12 mouse cellular contexts compared by ENCODE assay signal in genomic region chr11:61477566-61478508, GRCm38 (mm10). TPM values are rescaled to one million over a fixed set of nuclear protein-coding genes. Genes with fewer than 3 reads are reported as not detected.
DNase-seq lines count a peak whose midpoint lies in the region; ATAC-seq and TF ChIP-seq lines count a peak whose summit lies in the region.
"Had no signal": no experiment of that assay in that cellular context is flagged by ENCODE, and none has a peak within 500 bp of the region (broad histone marks: within the 10 kb centered on the region; RNA-seq: fewer than 3 reads in every experiment).

No protein-coding gene starts in this region.

- ATAC-seq in hindbrain, embryonic 13.5 days (ENCODE audit: low FRiP score), result no peak
- ATAC-seq in midbrain, embryonic 16.5 days, result no peak

- no peak overlapping the region for H3K9ac ChIP-seq in hindbrain, embryonic 13.5 days
- H3K9ac ChIP-seq in midbrain, embryonic 16.5 days (ENCODE audit: low read depth, low read length), result peak overlapping the region; percentile 11; the same call in 1 of the 2 replicates

- H3K36me3 ChIP-seq in kidney, adult 2 months (ENCODE audit: control insufficient read depth, insufficient read depth, low read length), result no peaks in the 10 kb centered on the region
- H3K36me3 ChIP-seq in embryonic facial prominence, embryonic 10.5 days (replicated peaks), result no peaks in the 10 kb centered on the region
- H3K36me3 ChIP-seq in hindbrain, embryonic 13.5 days, result no peaks in the 10 kb centered on the region
- no peaks in the 10 kb centered on the region for H3K36me3 ChIP-seq in midbrain, embryonic 16.5 days (ENCODE audit: control insufficient read depth, insufficient read depth, low read length)

- no peaks in the 10 kb centered on the region for H3K4me1 ChIP-seq in kidney, adult 2 months (ENCODE audit: control insufficient read depth, insufficient read depth, low read length)
- peaks cover 47% of the 10 kb centered on the region for H3K4me1 ChIP-seq in embryonic facial prominence, embryonic 10.5 days
- H3K4me1 ChIP-seq in hindbrain, embryonic 13.5 days (replicated peaks), result peaks cover 17% of the 10 kb centered on the region
- peaks cover 8% of the 10 kb centered on the region; the same call in 1 of the 2 replicates for H3K4me1 ChIP-seq in midbrain, embryonic 16.5 days (ENCODE audit: control insufficient read depth, insufficient read depth, low read length)

- DNase-seq in kidney, adult 2 months, result peak; percentile 10
- no peak for DNase-seq in kidney, postnatal 4 days
- no peak for DNase-seq in embryonic facial prominence, embryonic 10.5 days (ENCODE audit: low spot score)
- DNase-seq in thymus, postnatal 25 days, result no peak
- DNase-seq in frontal cortex, postnatal 36 days (ENCODE audit: low spot score in 2 of 2), result no peak
- no peak for DNase-seq in frontal cortex, postnatal 10 days (ENCODE audit: low spot score in 2 of 2)
- DNase-seq: adrenal gland, adult 8-10 months; layer of hippocampus, postnatal 36 days had no signal

- no peak for TF ChIP-seq POLR2A in kidney, adult 2 months (IDR thresholded peaks at IDR 0.05; ENCODE audit: low read depth, low read length)

- H3K27ac ChIP-seq in kidney, adult 2 months (ENCODE audit: insufficient read depth, low read depth, low read length), result no peak overlapping the region
- peak overlapping the region; percentile 69 for H3K27ac ChIP-seq in embryonic facial prominence, embryonic 10.5 days (replicated peaks)
- H3K27ac ChIP-seq in hindbrain, embryonic 13.5 days, result 0 out of 2 replicates have a peak overlapping the region, but pooled peaks have one; percentile 18
- H3K27ac ChIP-seq in midbrain, embryonic 16.5 days (ENCODE audit: low read length), result no peak overlapping the region
- H3K27ac ChIP-seq: macrophage had no signal

- H3K9me3 ChIP-seq in embryonic facial prominence, embryonic 10.5 days, result no peaks in the 10 kb centered on the region
- no peaks in the 10 kb centered on the region for H3K9me3 ChIP-seq in hindbrain, embryonic 13.5 days
- no peaks in the 10 kb centered on the region for H3K9me3 ChIP-seq in midbrain, embryonic 16.5 days (replicated peaks; ENCODE audit: control insufficient read depth, low read length, poor library complexity, severe bottlenecking)

- TF ChIP-seq CTCF in kidney, adult 2 months (conservative IDR thresholded peaks at IDR 0.05; ENCODE audit: insufficient read depth, insufficient read length, low read depth, low read length), result no peak

- 0 out of 2 replicates have a peak overlapping the region, but pooled peaks have one; percentile 9 for H3K4me3 ChIP-seq in kidney, adult 2 months (ENCODE audit: insufficient read depth, low read depth, low read length)
- peak overlapping the region; percentile 23; the same call in 1 of the 2 replicates for H3K4me3 ChIP-seq in embryonic facial prominence, embryonic 10.5 days
- H3K4me3 ChIP-seq in hindbrain, embryonic 13.5 days, result no peak overlapping the region; the same call in 1 of the 2 replicates
- peak overlapping the region; percentile 9 for H3K4me3 ChIP-seq in midbrain, embryonic 16.5 days (ENCODE audit: low read depth, low read length)

- WGBS in kidney, adult 2 months, result 41% methylated on average over 17 of the region's 17 CpGs
- 65% methylated on average over 17 of the region's 17 CpGs for WGBS in embryonic facial prominence, embryonic 10.5 days
- WGBS in hindbrain, embryonic 13.5 days, result 52% methylated on average over 17 of the region's 17 CpGs
- WGBS in midbrain, embryonic 16.5 days, result 40% methylated on average over 17 of the region's 17 CpGs

- peak overlapping the region; percentile 42; the same call in 1 of the 2 replicates for H3K4me2 ChIP-seq in hindbrain, embryonic 13.5 days
- H3K4me2 ChIP-seq in midbrain, embryonic 16.5 days (ENCODE audit: low read length), result peak overlapping the region; percentile 43

- no peaks in the 10 kb centered on the region; the same call in 1 of the 2 replicates for H3K27me3 ChIP-seq in kidney, adult 2 months (replicated peaks; ENCODE audit: control insufficient read depth, insufficient read depth, low read length)
- H3K27me3 ChIP-seq in embryonic facial prominence, embryonic 10.5 days (replicated peaks; ENCODE audit: low read depth, poor library complexity, severe bottlenecking), result no peaks in the 10 kb centered on the region
- no peaks in the 10 kb centered on the region for H3K27me3 ChIP-seq in hindbrain, embryonic 13.5 days
- no peaks in the 10 kb centered on the region for H3K27me3 ChIP-seq in midbrain, embryonic 16.5 days (ENCODE audit: control insufficient read depth, insufficient read depth, low read depth, low read length)

RNA-seq across cellular contexts. Expression of gene Mfap4, which starts 7.4 kb away (rescaled TPM):
- 12.0 and 21.3 TPM in 2 replicates for polyA plus RNA-seq in kidney, adult 2 months (2012; rRNA removed)
- 119 and 163 TPM in 2 replicates for polyA plus RNA-seq in embryonic facial prominence, embryonic 10.5 days (2016; fragmentation: Nextera tagmentation; extraction: Ambion mirVana)
- 60.5 and 77.1 TPM in 2 replicates for polyA plus RNA-seq in hindbrain, embryonic 13.5 days (2015; fragmentation: Nextera tagmentation; extraction: Ambion mirVana)
- polyA plus RNA-seq in midbrain, embryonic 16.5 days (2015; fragmentation: Nextera tagmentation; extraction: Ambion mirVana), result 16.2 and 18.0 TPM in 2 replicates
- polyA plus RNA-seq: macrophage had no signal

RNA-seq across cellular contexts. Expression of gene Mapk7, which starts 16.4 kb away (rescaled TPM):
- 13.8 and 15.4 TPM in 2 replicates for polyA plus RNA-seq in kidney, adult 2 months (2012; rRNA removed)
- polyA plus RNA-seq in embryonic facial prominence, embryonic 10.5 days (2016; fragmentation: Nextera tagmentation; extraction: Ambion mirVana), result 97.4 and 103 TPM in 2 replicates
- 78.3 and 82.6 TPM in 2 replicates for polyA plus RNA-seq in hindbrain, embryonic 13.5 days (2015; fragmentation: Nextera tagmentation; extraction: Ambion mirVana)
- polyA plus RNA-seq in midbrain, embryonic 16.5 days (2015; fragmentation: Nextera tagmentation; extraction: Ambion mirVana), result 63.0 and 66.7 TPM in 2 replicates

RNA-seq across cellular contexts. Expression of gene Rnf112, which starts 23.9 kb away (rescaled TPM):
- polyA plus RNA-seq in kidney, adult 2 months (2012; rRNA removed), result 0.08 and 0.10 TPM in 2 replicates
- polyA plus RNA-seq in embryonic facial prominence, embryonic 10.5 days (2016; fragmentation: Nextera tagmentation; extraction: Ambion mirVana), result 0.49 and 1.00 TPM in 2 replicates
- polyA plus RNA-seq in hindbrain, embryonic 13.5 days (2015; fragmentation: Nextera tagmentation; extraction: Ambion mirVana), result 12.2 and 13.6 TPM in 2 replicates
- 39.5 and 43.0 TPM in 2 replicates for polyA plus RNA-seq in midbrain, embryonic 16.5 days (2015; fragmentation: Nextera tagmentation; extraction: Ambion mirVana)
- polyA plus RNA-seq: macrophage; thymus, postnatal 0 days had no signal

RNA-seq across cellular contexts. Expression of gene B9d1, which starts 27.1 kb away (rescaled TPM):
- polyA plus RNA-seq in kidney, adult 2 months (2012; rRNA removed), result 42.7 and 43.3 TPM in 2 replicates
- polyA plus RNA-seq in embryonic facial prominence, embryonic 10.5 days (2016; fragmentation: Nextera tagmentation; extraction: Ambion mirVana), result 44.4 and 49.7 TPM in 2 replicates
- 41.0 and 43.4 TPM in 2 replicates for polyA plus RNA-seq in hindbrain, embryonic 13.5 days (2015; fragmentation: Nextera tagmentation; extraction: Ambion mirVana)
- 31.5 and 32.8 TPM in 2 replicates for polyA plus RNA-seq in midbrain, embryonic 16.5 days (2015; fragmentation: Nextera tagmentation; extraction: Ambion mirVana)

Comparison
In these comparisons a context has a peak if more than half of its experiments do, and no peak if none do; other contexts are left out.
1. H3K27ac ChIP-seq: peak in embryonic facial prominence, embryonic 10.5 days (single experiment) and hindbrain, embryonic 13.5 days (single experiment); none in kidney, adult 2 months (single experiment) and midbrain, embryonic 16.5 days (single experiment).